Mouse (Mus musculus): ENCODE measurements around the gene Gm20388. TPM values are rescaled to one million over a fixed set of nuclear protein-coding genes. Genes with fewer than 3 reads are reported as not detected.

The Gm20388 gene
- polyA plus RNA-seq, 1 experiment, result 49.7 TPM

DNA sequence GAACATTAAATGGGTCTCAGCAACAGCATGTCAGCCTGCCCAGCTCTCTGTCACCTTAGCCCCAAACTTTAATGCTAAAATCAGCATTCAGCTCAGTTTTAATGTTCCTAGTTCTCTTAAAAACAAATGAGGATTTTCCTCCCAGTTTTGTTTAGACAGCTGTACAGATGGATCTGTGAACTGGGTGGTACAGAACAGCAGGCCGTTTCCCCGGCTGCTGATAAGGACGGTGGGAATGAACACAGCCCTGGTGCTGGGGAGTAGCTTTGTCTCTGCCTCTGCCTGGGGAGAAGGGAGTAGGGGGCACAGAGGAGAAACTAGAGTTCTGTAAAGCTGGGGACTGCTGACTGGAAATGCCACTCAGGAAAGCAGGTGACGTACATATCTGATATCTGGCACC is 3821.7 kb downstream of the Gm20388 start:
- no peaks in the 10 kb centered on the region for H3K36me3 ChIP-seq (ENCODE audit: control insufficient read depth, insufficient read depth, low read length)
- TF ChIP-seq CTCF (conservative IDR thresholded peaks at IDR 0.05; ENCODE audit: insufficient read depth, insufficient read length, low read depth, low read length), result no peak
- TF ChIP-seq POLR2A (IDR thresholded peaks at IDR 0.05; ENCODE audit: low read depth, low read length), result no peak
- DNase-seq, result no peak
- H3K27ac ChIP-seq (ENCODE audit: insufficient read depth, low read depth, low read length), result no peak overlapping the region
- 60% methylated on average over 4 of the region's 4 CpGs for WGBS
- no peak overlapping the region for H3K4me3 ChIP-seq (ENCODE audit: insufficient read depth, low read depth, low read length)
- no peaks in the 10 kb centered on the region for H3K27me3 ChIP-seq (replicated peaks; ENCODE audit: control insufficient read depth, insufficient read depth, low read length)
- peaks cover 4% of the 10 kb centered on the region; the same call in 1 of the 2 replicates for H3K4me1 ChIP-seq (ENCODE audit: control insufficient read depth, insufficient read depth, low read length)

DNA sequence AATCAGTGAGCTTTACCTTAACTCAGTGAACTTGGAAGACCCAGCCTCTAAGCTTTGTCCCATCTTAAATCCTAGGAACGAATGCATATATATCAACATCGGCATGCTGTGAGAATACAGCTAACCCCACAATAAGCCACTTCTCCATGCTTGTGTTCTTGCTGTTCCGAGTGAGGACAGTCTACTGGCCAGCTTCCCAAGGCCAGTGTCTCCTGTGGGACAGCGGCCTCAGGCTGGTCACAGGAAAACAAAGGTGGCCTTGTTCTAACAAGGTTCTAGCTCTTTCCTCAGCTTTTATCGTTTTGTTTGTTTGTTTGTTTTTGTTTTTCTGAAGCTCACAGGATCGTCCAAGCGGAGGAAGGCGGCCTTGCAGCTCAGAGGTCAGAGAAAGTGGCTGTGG is 3823.8 kb downstream of the Gm20388 start:
- Histone ChIP-seq H3K27me3 (replicated peaks; ENCODE audit: control insufficient read depth, insufficient read depth, low read length) (no peaks in the 10 kb centered on the region), H3K36me3 (ENCODE audit: control insufficient read depth, insufficient read depth, low read length) (no peaks in the 10 kb centered on the region), H3K4me3 (ENCODE audit: insufficient read depth, low read depth, low read length) (no peak overlapping the region), H3K27ac (ENCODE audit: insufficient read depth, low read depth, low read length) (no peak overlapping the region), H3K4me1 (ENCODE audit: control insufficient read depth, insufficient read depth, low read length) (no peaks in the 10 kb centered on the region; the same call in 1 of the 2 replicates)
- no peak for DNase-seq
- WGBS, result 84% methylated on average over 8 of the region's 8 CpGs
- TF ChIP-seq CTCF (conservative IDR thresholded peaks at IDR 0.05; ENCODE audit: insufficient read depth, insufficient read length, low read depth, low read length) (no peak), POLR2A (IDR thresholded peaks at IDR 0.05; ENCODE audit: low read depth, low read length) (no peak)

DNA sequence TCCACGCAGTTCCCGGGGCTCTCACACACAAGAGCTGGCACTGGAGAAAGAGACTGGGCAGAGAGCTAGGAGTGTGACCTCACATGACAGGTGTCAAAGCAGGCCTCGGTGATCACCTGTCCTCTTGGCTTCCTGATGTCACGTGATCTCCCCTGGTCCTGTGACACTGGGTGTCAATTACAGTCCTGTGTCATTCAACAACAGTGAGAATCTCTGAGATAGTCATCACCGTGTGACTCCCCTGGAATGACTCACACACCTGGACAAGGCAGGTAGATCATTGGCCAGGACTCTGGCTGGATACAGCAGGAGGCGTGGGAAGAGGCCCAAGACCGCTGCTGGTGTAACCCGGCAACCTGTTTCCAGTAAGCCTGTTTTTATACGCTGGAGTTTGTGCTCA is 3826.3 kb downstream of the Gm20388 start:
- 53% methylated on average over 9 of the region's 9 CpGs for WGBS
- no peak overlapping the region for H3K27ac ChIP-seq (ENCODE audit: insufficient read depth, low read depth, low read length)

DNA sequence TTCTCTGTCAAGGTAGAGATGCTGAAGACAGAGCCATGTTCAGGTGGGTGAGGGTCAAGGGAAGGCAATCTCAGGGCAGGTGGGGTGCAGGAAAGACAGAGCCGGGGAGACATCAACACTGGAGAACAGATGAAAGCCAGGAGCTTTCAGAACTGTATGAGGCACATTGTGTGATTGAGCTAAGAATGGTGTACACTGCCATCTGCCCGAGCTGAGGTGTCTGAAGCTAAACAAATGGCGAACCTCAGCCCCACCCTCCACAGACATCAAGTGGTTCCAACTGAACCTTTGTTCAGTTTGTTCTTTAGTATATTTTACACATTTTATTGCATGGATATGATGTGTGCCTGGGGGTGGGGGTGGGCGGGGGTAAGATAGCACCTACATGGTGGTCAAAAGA is 3829.6 kb downstream of the Gm20388 start:
- TF ChIP-seq CTCF (conservative IDR thresholded peaks at IDR 0.05; ENCODE audit: insufficient read depth, insufficient read length, low read depth, low read length), result no peak
- no peak for TF ChIP-seq POLR2A (IDR thresholded peaks at IDR 0.05; ENCODE audit: low read depth, low read length)
- WGBS, result 72% methylated on average over 4 of the region's 4 CpGs
- no peaks in the 10 kb centered on the region for H3K36me3 ChIP-seq (ENCODE audit: control insufficient read depth, insufficient read depth, low read length)

More for the DNA sequence above, 3826.3 kb downstream of the Gm20388 start:
- Histone ChIP-seq H3K4me1 (ENCODE audit: control insufficient read depth, insufficient read depth, low read length) (no peaks in the 10 kb centered on the region), H3K4me3 (ENCODE audit: insufficient read depth, low read depth, low read length) (no peak overlapping the region), H3K27me3 (replicated peaks; ENCODE audit: control insufficient read depth, insufficient read depth, low read length) (no peaks in the 10 kb centered on the region), H3K36me3 (ENCODE audit: control insufficient read depth, insufficient read depth, low read length) (no peaks in the 10 kb centered on the region)
- peak; percentile 17 for DNase-seq
- TF ChIP-seq POLR2A (IDR thresholded peaks at IDR 0.05; ENCODE audit: low read depth, low read length), result no peak
- no peak for TF ChIP-seq CTCF (conservative IDR thresholded peaks at IDR 0.05; ENCODE audit: insufficient read depth, insufficient read length, low read depth, low read length)

DNA sequence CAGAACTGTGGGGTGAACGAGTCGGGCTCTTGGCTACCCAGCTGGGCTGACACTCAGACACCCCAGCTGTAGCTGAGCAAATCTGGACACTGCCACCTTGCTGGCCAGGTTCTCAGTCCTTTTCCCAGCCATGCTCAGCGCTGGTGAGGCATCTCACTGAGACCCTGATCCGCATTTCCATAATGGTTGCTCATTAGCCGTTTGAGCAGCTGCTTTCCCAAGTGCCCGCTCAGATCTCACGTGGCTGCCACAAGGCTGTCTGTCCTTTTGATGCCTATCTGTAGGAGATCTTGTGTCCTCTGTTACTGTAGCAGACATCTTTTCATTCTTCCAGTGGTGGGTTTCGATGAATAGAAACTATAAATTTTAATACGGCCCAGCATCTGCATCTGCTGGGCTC is 3830.6 kb downstream of the Gm20388 start:
- DNase-seq, result no peak
- H3K27me3 ChIP-seq (replicated peaks; ENCODE audit: control insufficient read depth, insufficient read depth, low read length), result no peaks in the 10 kb centered on the region
- H3K4me1 ChIP-seq (ENCODE audit: control insufficient read depth, insufficient read depth, low read length), result no peaks in the 10 kb centered on the region
- WGBS, result 69% methylated on average over 9 of the region's 9 CpGs
- TF ChIP-seq POLR2A (IDR thresholded peaks at IDR 0.05; ENCODE audit: low read depth, low read length), result no peak
- TF ChIP-seq CTCF (conservative IDR thresholded peaks at IDR 0.05; ENCODE audit: insufficient read depth, insufficient read length, low read depth, low read length), result no peak
- no peak overlapping the region for H3K4me3 ChIP-seq (ENCODE audit: insufficient read depth, low read depth, low read length)
- no peak overlapping the region for H3K27ac ChIP-seq (ENCODE audit: insufficient read depth, low read depth, low read length)
- H3K36me3 ChIP-seq (ENCODE audit: control insufficient read depth, insufficient read depth, low read length), result no peaks in the 10 kb centered on the region

More for the DNA sequence above, 3829.6 kb downstream of the Gm20388 start:
- H3K4me1 ChIP-seq (ENCODE audit: control insufficient read depth, insufficient read depth, low read length), result no peaks in the 10 kb centered on the region
- H3K27me3 ChIP-seq (replicated peaks; ENCODE audit: control insufficient read depth, insufficient read depth, low read length), result no peaks in the 10 kb centered on the region
- DNase-seq, result no peak
- H3K27ac ChIP-seq (ENCODE audit: insufficient read depth, low read depth, low read length), result no peak overlapping the region
- no peak overlapping the region for H3K4me3 ChIP-seq (ENCODE audit: insufficient read depth, low read depth, low read length)

DNA sequence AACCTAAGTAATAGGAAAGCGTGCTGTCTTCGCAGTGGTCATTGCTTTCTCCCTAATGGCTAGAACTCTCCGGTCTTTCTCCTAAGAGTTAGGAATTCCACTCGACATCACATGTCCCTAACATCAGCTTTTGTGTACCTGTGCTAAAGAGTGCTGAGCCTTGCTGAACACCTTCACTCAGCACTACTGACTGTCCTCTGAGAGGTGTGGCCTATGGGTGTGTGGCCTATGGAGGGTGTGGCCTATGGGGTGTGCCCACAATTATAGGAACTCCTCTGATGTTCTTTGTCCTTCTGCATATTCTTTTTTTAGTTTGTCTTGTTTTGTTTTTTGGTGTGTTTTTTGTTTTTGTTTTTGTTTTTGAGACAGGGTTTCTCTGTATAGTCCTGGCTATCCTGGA is 3835.8 kb downstream of the Gm20388 start:
- no peak for DNase-seq
- no peak overlapping the region for H3K4me3 ChIP-seq (ENCODE audit: insufficient read depth, low read depth, low read length)
- no peak overlapping the region for H3K27ac ChIP-seq (ENCODE audit: insufficient read depth, low read depth, low read length)
- H3K4me1 ChIP-seq (ENCODE audit: control insufficient read depth, insufficient read depth, low read length), result no peaks in the 10 kb centered on the region
- TF ChIP-seq CTCF (conservative IDR thresholded peaks at IDR 0.05; ENCODE audit: insufficient read depth, insufficient read length, low read depth, low read length) (no peak), POLR2A (IDR thresholded peaks at IDR 0.05; ENCODE audit: low read depth, low read length) (no peak)
- H3K36me3 ChIP-seq (ENCODE audit: control insufficient read depth, insufficient read depth, low read length), result no peaks in the 10 kb centered on the region
- WGBS, result 97% methylated on average over 4 of the region's 4 CpGs
- H3K27me3 ChIP-seq (replicated peaks; ENCODE audit: control insufficient read depth, insufficient read depth, low read length), result no peaks in the 10 kb centered on the region

DNA sequence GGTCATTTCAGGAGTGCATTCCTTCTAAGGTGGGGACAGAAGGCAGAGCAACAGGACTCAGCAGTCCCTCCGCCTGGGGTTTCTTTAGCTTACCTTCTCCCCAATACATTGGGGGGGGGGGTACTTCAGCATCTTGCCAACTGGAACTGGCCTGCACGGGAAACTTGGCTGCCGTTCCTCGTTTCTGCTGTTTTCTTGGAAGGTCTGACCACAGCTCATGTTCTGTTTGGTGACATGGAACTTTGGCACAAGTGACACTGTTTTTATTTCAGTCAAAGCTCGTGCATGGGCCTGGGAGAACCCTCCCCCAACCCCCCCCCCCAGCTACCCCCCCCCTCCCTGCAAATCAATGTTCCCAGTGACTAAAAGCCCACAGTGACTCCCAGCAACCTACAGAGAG is 3837.1 kb downstream of the Gm20388 start:
- H3K4me1 ChIP-seq (ENCODE audit: control insufficient read depth, insufficient read depth, low read length), result no peaks in the 10 kb centered on the region
- no peaks in the 10 kb centered on the region for H3K36me3 ChIP-seq (ENCODE audit: control insufficient read depth, insufficient read depth, low read length)
- no peaks in the 10 kb centered on the region for H3K27me3 ChIP-seq (replicated peaks; ENCODE audit: control insufficient read depth, insufficient read depth, low read length)
- no peak overlapping the region for H3K4me3 ChIP-seq (ENCODE audit: insufficient read depth, low read depth, low read length)
- no peak overlapping the region for H3K27ac ChIP-seq (ENCODE audit: insufficient read depth, low read depth, low read length)
- WGBS, result 29% methylated on average over 5 of the region's 5 CpGs
- peak; percentile 36 for DNase-seq
- no peak for TF ChIP-seq CTCF (conservative IDR thresholded peaks at IDR 0.05; ENCODE audit: insufficient read depth, insufficient read length, low read depth, low read length)
- no peak for TF ChIP-seq POLR2A (IDR thresholded peaks at IDR 0.05; ENCODE audit: low read depth, low read length)

Measured in kidney, adult 2 months (tissue).